Mouse (Mus musculus): ENCODE data around the gene Mrnip.

Mrnip gene

DNA sequence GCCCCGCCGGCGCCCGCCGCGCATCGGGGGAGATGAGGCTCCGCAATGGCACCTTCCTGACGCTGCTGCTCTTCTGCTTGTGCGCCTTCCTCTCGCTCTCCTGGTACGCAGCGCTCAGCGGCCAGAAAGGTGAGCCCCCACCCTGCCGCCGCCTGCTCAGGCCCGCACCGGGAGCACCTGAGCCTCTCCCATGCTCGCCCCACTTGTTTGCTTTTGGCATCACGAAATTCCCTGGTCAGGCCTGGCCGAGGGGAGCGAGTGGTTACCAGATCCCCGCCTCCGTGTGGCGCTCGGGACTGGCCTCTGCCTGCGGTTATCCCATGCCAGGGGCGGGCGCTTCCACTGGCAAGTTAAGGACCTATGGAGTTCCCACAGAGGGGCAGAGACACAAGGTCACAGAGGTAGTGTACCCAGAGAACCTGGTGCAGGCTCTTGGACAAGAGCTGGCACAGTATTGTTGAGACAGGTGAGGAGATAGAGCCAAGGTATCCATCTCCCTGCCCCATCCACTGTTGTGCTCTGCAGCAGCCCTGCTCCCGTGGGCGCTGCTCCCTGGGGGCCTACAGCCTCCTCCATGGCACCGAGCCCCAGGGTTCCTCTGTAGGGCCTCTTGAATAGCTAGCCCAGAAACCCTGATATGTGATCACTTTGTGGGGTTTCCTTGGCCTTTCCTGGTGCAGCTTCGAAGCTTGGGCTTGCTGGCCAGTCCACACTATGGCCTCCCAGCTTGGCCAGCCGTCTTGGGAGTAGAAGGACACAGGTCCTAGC, 51.6 kb downstream of the Mrnip start:
- peak in 1 of 2 experiments; percentile 38 for DNase-seq (ENCODE audit: low spot score in 2 of 2)

- DNase-seq (ENCODE audit: low spot score in 2 of 2): no peak
Measured at GRCm38 (mm10) chr11:50226406-50226805, 52.2 kb downstream of the Mrnip start.

DNA sequence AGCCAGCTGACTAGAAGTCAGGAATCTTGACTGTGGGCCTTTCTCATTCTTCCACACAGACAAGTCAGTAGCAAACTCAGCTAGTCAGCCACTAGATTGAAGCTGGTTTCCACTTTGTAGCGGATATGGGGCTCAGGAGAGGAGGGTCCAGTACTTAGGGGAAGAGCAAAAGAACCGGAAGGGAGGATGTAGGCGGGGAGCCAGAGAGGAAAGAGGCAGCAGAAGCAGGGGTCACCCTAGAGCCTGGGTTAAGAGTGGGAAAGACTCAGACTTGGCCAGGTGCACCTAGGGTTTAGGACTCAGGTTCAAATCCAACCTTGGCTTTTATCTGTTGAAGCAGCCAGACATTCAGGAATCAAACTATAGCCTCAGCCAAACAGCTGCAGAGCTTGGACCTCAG, 53.0 kb downstream of the Mrnip start:
- DNase-seq (ENCODE audit: low spot score in 2 of 2): no peak

DNA sequence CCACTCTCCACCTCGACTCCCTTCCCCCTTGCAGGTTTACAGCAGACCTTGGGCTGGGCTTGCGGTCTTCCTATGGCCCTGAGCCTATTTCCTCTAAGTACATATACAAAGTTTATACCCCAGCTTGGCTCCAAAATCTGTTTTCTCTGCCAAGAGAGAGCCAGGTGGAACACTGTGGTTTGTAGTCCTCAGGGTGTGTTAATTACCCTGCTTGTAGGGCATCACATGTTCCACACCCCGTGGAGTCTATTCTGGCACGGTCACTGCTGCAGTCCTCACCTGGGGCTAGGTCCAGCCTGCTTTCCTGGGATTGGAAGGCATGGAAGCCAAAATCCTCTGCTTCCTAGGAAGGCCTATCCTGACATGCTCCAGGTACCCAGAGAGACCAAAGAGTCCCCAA, 53.5 kb downstream of the Mrnip start:
- DNase-seq (ENCODE audit: low spot score in 2 of 2): no peak

GRCm38 (mm10) chr11:50228772-50229171, 54.5 kb downstream of the Mrnip start:
- DNase-seq (ENCODE audit: low spot score in 2 of 2): no peak

DNA sequence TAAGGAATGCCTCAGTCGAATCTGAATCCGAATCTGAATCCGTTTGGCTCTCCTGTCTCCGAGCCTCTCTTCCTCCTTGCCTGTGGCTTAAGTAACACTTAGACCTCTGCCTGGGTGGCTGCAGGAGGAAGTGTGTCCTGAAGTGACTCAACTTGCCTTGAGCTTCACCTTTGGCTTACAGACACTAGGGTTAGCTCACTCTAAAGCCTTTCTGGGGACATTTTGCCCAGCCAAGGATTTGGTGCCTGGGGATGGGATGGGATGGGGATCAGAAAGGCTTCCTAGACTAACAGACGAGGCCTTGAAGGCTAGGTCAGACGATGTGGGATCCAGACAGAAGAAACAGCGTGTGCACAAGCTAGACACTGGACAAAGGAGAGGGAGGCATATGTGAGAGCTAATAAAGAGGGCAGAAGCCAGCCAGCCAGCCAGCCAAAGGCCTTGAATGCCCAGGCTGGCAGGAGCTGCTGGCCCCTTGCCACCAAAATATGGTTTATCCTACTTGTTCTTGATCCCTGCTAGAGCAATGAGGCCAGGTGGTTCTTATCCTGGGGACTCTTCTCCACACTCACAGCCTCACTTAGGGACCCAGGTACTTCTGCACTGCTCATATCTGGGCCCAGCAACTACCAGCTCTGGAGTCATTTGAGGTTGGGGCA, 55.1 kb downstream of the Mrnip start:
- no peak for DNase-seq (ENCODE audit: low spot score in 2 of 2)

GRCm38 (mm10) chr11:50230481-50231304, 56.4 kb downstream of the Mrnip start:
- no peak for DNase-seq (ENCODE audit: low spot score in 2 of 2)

DNA sequence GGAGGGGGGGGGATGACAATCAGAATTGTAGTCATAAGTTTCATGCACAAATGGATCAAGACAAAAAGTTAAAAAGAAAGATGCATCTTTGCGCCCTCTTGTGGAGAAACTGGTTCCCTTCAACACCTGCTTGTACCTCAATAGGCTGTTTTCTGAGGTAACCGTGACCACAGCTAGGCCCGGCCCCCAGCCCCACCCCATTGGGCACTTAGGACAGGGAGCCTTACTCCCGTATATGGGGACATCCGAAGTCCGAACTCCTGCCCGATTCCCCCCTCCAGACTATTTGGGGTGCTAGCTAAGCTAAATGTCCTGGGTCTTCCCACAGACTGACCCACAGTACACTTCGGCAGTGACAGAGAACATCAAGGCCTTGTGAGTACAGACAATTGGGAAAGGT, 57.2 kb downstream of the Mrnip start:
- DNase-seq (ENCODE audit: low spot score in 2 of 2): peak in 1 of 2 experiments; percentile 65

GRCm38 (mm10) chr11:50233022-50233421, 58.8 kb downstream of the Mrnip start:
- DNase-seq (ENCODE audit: low spot score in 2 of 2): no peak

DNA sequence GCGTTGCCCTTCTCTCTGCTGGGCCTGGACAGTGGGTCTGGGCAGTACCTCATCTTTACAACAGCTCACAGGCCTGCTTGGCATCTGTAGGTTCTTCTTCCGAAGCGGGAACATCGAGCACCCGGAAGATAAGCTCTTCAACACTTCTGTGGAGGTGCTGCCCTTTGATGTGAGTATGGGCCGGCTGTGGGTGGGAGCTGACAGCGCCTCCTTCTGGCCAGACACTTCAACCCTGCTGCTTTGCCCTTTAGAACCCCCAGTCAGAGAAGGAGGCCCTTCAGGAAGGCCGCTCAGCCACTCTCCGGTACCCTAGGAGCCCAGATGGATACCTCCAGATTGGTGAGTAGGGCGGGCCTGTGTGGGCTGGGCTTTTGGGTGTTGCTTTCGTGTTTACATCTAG, 59.7 kb downstream of the Mrnip start:
- no peak for DNase-seq (ENCODE audit: low spot score in 2 of 2)

DNA sequence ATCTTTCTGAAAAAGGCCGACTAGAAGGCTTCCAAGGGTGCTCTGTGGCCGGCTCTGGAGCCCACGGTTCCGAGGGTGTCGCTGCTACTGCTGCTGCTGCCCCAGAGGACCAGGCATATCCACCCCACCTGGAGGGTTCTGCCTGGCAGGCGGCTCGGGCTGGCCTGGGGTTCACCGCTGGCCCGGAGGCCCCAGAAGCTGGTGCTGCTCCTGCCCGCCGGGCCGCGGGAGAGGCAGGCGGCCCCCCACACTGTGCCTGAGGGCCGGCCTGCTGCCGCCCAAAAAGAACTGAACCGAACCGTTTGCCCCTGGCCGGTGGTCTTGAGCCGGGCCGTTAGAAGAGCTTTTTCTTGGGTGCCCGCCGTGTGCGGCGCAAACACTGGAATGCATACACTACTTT, 60.4 kb downstream of the Mrnip start:
- no peak for DNase-seq (ENCODE audit: low spot score in 2 of 2)

DNA sequence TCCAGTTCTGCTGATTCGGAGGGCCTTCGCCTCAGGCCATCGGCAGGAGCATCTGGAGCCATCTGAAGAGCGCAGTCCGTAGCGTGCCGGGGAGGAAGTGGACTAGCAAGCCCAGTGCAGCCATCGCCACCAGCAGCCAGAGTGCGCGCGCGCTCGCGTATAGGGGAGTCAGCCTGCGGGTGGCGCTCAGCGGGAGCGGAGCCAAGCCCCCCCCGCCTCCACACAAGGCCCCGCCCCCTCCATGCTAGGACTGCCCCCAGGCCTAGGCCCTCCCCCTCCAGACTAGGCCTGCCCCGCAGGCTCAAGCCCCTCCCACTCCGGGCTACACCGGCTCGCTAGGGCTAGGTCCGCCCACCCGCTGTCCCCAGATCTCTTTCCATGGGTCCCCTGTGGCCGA, 62.3 kb downstream of the Mrnip start:
- peak; percentile 80 to 87 for DNase-seq (ENCODE audit: low spot score in 2 of 2)

- DNase-seq (ENCODE audit: low spot score in 2 of 2): no peak
Measured at GRCm38 (mm10) chr11:50236937-50237835, 62.9 kb downstream of the Mrnip start.

- no peak for DNase-seq (ENCODE audit: low spot score in 2 of 2)
Measured at GRCm38 (mm10) chr11:50238324-50238723, 64.1 kb downstream of the Mrnip start, which contains the start of gene Ltc4s. Gene Ltc4s, minus strand, starts transcription at chr11:50238616.

DNA sequence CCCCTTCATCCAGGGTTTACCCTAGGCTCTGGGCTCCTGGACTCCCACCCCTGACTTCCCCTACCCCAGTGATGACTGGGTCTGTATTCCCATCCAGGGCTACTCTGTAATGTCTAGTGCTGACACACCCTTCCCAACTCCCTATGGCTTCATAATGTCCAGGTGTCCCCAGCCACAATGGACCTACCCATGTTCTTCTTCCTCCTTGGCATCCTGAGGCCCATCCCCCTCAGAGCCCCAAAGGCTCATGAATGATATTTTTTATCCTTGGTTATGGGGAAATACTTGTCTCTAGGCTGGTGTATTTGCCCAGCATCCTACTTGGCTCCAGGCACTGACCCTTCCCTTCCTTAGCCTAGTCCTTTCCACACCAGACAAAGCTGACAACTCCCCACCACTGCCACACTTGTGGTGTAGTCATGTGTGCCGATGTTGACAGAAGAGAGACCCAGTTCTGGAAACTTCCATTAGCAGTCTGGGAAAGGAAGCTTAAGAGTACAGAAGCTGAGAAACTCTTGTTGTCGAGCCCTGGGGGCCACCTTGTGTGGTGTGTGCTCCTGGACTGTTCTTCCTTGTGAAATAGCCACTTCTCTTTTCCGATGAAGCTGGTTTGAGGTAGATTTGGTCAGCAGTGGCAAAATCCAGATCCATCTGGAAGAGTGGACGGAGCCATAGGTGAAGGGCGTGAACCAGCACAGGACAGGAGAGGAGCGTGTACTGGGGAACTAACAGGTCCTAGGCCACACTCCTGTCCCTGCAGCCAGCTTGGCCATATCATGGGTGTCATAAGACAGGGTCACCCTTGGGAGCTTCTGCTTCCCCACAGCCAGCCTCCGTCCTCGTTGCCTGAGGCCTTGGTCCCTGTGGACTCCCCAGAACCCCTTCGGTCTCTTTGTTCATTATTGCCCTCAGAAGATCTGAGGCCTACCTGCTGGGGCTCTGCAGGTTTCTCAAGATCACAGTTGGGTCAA, 64.9 kb downstream of the Mrnip start:
- no peak for DNase-seq (ENCODE audit: low spot score in 2 of 2)

- DNase-seq (ENCODE audit: low spot score in 2 of 2): no peak
Measured at GRCm38 (mm10) chr11:50240235-50240911, 66.1 kb downstream of the Mrnip start.

DNA sequence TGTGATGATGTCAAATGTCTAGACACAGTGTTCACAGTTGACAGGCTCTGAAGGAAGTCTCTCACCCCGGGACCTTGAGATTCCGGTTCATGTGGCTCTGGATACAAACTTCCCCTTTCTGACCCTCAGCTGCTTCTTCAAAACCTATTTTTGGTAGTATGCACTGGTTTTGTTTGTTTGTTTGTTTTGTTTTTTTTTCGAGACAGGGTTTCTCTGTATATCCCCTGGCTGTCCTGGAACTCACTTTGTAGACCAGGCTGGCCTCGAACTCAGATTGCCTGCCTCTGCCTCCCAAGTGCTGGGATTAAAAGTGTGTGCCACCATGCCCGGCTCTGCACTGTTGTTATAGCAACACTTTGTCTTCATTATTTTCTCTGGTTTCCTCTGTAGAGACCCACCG, 69.7 kb downstream of the Mrnip start:
- no peak for DNase-seq (ENCODE audit: low spot score in 2 of 2)

GRCm38 (mm10) chr11:50245269-50245668, 71.0 kb downstream of the Mrnip start:
- no peak for DNase-seq (ENCODE audit: low spot score in 2 of 2)

DNA sequence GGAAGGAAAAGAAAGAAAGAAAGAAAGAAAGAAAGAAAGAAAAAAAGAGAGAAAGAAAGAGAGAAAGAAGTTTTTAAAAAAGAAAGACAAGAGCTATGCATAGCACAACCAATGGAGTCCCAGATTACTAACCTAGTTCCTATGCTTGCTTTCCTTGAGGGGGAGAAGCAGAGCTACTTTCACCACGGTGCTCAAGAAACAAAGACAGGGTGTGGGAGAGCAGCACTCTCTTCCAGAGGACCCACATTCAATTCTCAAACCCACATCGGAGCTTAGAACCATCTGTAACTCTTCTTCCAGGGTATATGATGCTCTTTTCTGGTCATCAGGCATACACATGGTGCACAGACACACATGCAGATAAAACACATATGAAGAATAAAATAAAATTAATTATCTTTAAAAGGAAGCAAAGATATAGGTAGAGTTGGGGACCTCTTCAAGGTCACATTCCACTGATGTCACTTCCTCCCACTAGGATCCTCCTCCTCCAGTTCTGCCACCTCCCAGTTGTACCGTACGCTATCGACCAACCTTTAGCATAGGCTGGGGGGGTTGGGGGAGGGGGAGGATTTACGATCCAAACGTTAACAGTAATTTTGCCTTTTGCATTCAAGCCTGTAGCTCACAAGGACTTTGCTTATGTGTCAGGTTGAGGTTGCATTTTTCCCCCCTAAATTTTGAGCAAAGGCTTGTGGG, 74.4 kb downstream of the Mrnip start:
- no peak for DNase-seq (ENCODE audit: low spot score in 2 of 2)

Data from spleen, postnatal 14 days (tissue).